Mouse (Mus musculus) lung, adult 2 months (tissue): ENCODE data around the gene Chrm5.

Source experiments
- CTCF ChIP-seq: fragments of 200-500 bp; IDR thresholded peaks from 2 replicates; pipeline ENCODE4 v1.5.1; 2011; ENCODE audit warnings: mild to moderate bottlenecking, low read length, control low read depth; ENCODE audit not compliant: insufficient read depth
- POLR2A ChIP-seq: fragments of 200-500 bp; IDR thresholded peaks from 2 replicates; pipeline ENCODE4 v1.6.1; 2011; ENCODE audit warnings: low read depth, mild to moderate bottlenecking, control low read depth, low read length, borderline replicate concordance; ENCODE audit errors: extremely low read depth

DNA sequence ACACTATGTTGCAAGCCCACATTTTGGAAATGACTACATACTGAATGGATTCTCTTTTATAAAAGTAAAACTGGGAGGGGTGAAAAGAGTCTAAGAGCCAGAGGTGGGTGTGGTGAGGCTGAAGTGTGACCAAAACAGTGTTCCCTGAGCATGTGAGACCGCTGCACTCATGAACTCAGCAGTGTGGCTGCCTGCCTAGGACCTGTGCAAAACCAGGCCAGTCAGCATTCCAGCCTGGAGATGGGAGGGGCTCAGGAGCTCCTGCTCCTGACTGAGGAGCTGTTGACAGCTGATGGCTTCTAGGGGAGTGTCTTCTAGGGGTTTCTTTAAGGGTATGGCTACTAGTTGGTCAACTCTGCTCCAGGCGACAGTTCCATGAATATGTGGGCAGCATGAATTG is 4.3 kb upstream of the Chrm5 start:
- TF ChIP-seq CTCF (no peak), POLR2A (no peak)
